Mouse (Mus musculus) brain, adult 2 months (tissue): Measurements from ENCODE around the gene Rims3.

Experiments
- DNase-seq: peaks from one replicate; pipeline ENCODE4 v3.0.0; 2011; ENCODE audit warnings: low read depth, low spot score

Gene Rims3

DNA sequence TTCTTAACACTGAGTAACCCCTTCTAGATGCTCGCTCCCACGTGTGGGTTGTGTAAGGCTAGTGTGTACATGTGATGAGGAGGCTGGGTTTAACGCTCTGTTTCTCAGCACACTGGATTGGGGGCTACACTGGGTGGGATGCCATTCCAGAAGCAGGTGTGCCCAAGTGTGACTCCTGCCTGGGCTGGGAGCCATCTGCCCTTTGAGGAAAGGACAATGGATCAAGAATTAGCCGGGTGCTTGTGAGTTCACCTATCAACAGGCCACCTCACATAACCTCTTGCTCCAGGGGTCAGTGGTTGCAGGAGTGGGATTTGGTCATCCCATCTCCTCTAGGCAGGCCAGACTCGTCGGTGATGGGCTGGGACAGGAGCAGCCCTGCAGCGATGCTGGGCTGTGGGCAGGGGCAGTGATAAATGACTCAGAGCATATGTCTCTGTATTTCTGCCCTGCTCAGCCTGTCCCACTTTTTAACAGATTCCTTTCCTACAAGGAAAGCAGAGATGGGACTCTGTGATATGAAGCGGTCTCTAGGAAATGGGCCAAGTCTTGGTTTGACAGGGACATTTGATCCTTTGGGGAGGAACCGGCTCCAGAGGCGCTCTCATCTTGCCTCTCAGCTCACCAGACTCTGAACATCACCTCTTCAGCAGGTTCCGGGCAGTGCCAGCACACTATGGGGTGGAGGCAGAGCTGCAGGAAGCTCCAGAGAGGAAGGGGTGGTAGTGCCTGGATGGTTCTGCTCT is 39.2 kb downstream of the Rims3 start:
- DNase-seq: peak; percentile 91

DNA sequence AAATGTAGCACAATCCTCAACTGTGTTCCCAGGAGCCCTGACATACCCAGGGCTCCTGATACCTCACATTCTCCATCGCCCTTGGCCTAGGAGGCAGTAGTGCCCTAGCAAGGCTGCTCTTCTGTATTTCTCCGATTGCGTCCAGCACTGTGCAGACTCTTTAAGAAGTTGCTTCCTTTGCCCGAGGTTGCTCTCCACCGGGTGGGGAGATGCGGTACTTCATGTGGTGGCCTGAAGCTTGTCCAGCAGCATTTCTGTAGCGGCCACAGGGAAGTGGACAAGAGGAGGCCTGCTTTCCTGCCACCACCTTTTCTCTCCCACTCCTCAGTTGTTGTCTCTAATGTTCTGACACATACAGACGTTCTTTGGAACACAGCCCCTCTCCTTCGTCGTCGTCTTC is 40.0 kb downstream of the Rims3 start:
- peak; percentile 29 for DNase-seq

DNA sequence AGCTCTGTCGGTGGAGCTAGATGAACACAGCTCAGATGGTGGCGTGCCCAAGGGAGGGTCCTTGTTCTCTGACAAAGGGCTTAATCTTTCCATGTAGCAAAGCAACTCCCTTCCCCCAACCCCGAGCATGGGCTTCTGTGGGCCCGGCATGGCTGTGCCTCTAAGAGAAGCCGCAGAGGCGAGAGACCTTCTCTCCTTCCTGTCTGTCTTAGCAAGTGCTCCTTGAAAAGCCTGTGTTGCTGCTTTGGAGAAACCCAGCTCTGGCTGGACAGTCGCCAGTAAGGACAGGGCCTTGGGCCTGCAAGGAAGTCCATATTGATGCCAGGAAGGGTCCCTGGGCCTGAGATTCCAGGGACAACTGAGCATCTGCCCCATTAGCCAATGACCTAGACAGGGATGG is 40.6 kb downstream of the Rims3 start:
- DNase-seq: no peak

DNA sequence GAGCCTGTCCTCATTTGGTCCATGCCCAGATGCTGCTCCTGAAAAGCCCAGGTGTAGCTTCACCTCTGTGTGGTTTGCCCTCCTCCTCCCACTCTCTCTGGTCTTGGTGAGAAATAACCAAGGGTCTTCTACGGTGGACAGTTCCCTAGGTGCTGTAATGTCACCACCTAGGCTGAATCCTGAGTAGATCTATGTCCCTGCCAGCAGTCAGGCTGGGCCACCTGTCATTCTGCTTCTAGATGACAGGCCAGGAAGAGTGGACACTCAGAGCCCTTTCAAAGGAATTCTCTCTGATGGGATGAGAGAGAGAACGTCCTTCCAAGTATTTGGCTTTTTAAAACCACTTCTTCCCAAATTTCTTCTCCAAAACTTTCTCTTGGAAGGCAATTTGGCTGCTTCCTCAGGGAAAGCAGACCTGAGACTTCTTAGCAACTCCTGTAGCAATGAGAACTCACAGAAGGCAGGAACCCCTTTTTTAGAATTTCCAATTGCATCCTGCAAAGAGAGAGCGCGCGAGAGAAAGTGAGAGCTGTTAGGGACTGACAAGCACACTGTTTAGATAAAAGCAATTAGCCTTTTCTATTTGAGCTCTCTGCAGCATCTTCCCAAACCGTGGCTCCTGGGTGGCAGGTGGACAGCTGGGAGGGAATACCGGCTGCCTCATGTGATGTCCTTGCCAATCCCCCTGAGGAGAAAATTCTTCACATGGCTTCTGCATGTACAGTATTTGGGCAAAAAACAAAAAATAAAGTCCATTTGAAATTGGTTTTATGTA is 41.4 kb downstream of the Rims3 start:
- DNase-seq: peak; percentile 61

DNA sequence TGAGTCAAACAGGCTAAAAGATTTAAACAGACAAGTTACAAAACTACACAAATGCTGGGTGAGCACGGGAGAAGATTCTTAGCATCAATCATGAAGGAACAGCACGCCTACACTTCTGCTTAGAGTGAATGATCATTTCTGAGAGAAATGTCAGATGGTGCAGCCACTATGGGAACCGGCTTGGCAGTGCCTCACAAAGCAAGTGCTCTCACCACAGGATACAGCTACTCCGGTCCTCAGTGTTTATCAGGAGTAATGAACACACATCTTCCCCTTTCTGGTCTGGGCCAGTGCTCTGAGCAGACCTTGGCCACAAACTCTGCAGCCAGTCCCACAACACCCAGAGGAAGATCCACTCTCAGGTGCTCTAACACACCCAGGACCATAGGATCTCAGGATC is 49.9 kb downstream of the Rims3 start:
- peak; percentile 67 for DNase-seq

DNA sequence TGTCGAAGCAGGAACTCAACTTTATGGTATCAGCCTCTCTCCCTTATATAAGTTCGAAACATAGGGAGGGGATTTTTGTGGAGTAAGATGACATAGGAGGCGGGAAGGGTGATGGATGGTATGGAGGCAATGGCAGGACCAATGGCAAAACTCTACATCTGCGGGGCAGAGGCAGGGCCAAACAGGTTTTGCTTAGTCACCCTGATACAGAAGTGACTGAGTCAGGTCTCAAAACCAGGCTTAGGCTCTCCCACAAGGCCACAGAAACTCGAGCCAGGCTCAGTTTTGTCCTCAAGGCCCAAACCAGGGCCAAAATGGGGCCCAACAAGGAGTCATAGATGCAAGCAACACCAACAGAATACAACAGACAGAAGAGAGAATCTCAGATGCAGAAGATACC is 51.0 kb downstream of the Rims3 start:
- no peak for DNase-seq

DNA sequence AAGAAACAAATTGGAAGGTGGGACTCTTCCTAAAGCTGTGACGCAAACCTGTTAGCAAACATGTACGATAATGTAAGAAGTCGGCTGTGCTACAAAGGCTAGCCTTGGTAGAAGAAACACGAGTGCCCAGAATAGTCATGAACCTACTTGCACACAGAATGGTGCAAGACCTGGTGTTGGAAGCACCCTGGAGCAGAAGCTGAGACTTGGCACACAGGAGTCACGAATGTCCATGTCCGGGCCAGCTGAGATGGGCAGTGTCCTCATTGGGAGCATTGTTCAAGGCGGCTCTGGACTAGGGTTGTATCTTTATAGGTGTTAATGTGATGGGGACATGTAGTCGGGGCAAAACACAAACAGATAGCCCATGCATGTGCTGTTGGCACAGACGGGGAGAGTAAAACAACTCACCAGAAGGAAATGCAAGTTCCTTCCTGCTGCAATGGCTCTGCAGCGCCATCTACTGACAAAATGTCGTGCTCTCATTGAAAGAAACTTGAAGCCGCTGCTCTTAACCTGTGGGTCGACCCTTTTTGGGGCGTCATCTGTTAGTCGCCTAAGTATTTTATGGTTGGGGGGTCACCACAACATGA is 55.0 kb downstream of the Rims3 start:
- peak; percentile 94 for DNase-seq

DNA sequence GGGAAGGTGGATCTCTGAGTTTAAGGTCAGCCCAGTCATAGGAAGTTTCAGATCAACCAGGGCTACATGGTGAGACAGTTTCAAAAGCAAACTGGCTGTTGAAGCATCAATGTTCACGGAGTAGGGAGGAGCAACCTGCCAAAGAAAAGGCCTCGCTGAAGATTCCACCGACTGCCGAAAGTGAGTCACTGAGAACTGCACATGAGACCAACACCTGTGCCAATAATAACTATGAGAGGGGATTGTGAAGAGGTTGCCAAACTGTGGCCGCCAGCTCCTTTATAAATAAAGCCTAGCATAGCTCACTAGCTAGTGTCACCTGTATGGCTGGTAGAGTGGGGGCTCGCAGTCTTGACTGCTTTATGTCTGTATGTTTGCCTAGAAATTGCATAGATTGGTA is 56.5 kb downstream of the Rims3 start:
- DNase-seq: no peak

DNA sequence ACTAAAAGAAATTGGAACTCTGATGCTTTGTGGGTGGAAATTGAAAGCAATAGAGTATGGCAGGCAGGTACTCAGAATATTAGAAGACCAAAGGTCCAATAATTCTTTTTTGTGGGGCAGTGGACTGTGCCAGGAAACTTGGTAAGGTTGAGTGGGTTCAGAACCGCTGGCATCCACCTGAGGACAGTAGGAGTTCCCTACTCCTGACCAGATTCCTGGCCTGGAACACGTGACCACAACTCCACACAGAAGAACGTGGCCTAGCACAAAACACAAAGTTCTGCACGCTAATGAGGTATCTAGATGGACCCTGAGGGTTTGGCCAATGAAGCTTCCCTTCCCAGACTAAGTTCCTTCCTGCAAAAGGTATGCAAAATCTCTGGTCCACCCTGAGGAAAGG is 58.2 kb downstream of the Rims3 start:
- no peak for DNase-seq

DNA sequence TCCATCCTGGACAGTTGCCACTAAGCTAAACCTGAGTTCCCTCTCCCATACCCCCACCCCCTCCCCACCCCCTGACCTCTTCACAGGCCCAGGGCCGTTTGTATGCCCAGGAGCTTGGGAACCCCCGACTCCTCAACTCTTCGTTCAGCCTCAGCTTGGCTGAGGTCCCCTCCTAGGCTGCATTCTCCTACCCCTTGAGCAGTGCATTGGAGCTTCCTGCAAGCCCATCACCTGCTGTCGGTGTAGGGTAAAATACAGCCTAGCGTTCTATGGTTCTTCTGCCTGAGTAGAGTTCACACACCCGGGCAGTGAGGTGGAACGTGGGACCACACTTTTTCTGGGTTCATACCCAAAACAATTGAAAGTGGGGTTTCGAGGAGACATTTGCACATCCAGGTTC is 58.8 kb downstream of the Rims3 start:
- no peak for DNase-seq

DNA sequence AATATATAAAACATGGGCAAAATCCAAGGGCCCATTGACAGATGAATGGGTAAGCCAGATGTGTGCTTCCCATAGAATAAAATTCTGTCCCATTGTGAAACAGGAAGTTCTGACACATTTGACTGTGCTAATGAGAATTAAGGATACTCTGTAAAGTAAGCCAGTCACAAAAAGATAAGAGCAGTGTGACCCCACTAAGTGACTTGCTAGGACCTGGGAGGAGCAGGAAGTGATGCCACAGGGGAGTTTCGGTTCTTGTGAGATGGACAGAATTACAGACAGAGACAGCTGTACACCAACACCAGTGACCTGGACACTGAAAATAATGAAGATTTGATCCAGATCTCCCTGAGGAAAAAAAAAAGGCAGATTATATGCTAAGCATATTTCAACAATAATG is 59.2 kb downstream of the Rims3 start:
- no peak for DNase-seq

DNA sequence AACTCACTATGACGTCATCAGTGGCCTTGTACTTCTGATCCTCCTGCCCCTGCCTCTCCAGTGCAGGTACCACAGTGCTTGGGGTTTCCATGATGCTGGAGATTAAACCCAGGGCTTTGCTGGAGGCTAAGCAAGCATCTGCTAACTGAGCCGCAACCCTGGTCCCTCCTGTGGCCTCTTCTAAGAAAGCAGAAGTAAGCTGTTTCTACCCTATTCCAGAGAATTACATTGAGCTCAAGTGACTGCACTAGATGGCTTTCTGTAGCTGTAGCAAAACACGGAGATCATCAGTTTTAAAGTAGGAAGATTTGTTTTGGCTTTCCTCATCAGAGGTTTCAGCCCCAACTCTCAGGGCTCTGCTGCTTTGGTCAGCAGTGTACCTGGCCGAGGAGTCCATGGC is 59.9 kb downstream of the Rims3 start:
- no peak for DNase-seq

DNA sequence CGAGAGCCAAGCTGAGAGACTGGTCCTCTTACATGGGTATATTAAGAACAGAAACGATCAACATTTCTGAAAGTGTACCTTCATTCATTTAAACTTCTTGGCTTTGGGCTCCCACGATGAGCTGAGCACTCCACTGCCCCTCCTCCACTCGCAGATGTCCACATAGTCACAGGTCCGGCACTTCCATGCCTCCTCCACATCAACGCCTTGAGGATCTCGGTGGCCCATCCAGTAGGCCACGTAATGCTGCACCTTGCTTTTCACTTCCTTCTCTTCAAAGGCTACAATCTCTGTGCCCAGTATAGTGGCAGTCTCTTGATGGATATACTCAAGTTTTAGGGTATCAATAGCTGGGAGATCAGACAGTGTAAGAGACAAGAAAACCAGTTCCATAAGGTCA is 66.8 kb downstream of the Rims3 start:
- DNase-seq: no peak

DNA sequence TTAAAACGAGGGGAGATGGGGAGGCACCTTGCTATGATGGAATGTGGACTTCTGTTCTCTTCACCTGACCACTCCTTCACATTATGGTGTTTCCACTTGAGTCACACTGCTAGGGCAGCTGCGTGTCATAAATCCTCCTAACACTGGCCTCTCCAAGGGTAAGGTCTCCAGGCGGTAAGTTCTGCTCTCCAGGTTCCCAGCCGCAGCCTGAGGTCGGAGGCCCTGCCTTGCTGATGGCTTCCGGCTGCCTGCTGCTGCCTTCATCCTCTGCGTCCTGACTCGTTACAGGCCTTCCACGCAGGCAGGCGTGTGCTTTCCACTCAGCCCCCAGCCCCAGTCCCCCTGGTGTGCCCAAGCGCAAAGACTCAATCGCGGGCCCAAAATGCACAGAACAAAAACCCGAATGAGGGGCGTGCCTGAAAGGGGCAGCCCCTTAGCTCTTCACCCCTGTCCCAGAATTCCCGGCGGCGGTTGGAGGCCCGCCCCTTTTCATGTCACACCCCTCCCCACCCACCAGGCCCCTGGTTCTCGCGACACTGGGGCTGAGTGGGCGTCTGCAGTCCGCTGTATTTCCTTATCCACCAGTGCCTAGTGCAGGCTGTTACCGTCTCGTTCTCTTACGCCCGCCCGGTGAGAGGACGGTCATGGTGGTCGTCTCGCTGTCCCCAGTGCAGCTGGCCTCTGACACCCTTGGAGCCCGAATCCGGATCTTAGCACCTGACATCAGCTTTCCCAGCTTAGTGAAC is 70.1 kb downstream of the Rims3 start, which contains the start of gene Exo5:
Gene Exo5, minus strand, starts transcription at position 464 of the 746 bp plus-strand sequence.
- DNase-seq: peak; percentile 94

DNA sequence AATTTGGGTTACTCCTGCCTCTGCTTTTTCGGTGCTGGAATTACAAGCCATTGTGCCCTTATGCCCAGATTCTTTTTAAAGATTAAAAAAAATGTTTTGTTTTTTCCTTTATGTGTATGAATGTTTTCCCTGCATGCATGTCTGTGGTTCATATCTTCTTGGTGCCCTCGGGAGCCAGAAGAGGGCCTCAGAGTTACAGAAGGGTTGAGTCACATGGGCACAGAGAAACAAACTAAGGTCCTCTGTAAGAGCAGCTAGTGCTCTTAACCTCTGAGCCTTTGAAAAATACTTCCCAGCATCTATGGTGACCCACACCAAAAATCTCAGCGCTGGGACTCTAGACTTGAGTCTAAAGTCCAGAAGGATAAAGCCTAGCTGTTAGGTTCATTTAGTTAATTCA is 70.8 kb downstream of the Rims3 start:
- DNase-seq: peak; percentile 82

DNA sequence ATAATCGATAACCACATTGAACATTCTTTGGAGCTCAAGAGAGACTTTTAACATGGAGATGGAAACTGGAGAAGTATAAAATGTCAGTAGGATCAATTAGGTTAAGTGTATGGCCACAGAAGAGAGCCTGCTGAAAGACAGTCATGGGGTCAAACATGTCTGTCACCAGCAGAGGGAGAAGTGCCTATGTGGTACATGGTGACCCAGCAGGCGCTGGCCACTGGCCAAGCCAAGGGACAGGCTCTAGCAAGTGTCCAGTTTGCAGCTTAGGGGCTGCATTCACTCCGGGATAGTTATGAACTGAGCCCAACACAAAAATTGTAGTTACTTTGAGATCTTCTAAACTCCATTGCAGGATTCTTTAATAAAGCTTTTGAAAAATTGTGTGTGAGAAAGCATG is 74.1 kb downstream of the Rims3 start:
- no peak for DNase-seq

DNA sequence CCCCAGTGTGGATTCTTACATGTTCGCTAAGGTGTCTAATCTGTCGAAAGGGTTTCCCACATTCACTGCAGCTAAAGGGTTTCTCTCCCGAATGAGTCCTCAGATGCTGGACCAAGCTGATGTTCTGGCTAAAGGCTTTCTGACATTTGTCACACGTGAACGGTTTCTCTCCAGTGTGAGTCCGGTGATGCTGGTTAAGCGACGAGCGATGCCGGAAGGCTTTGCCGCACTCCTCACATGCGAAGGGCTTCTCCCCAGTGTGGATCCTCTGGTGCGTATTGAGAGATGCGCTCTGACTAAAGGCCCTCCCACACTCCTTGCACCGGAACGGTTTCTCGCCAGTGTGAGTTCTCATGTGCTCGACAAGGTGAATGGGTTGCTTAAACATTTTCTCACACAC is 76.1 kb downstream of the Rims3 start:
- no peak for DNase-seq

DNA sequence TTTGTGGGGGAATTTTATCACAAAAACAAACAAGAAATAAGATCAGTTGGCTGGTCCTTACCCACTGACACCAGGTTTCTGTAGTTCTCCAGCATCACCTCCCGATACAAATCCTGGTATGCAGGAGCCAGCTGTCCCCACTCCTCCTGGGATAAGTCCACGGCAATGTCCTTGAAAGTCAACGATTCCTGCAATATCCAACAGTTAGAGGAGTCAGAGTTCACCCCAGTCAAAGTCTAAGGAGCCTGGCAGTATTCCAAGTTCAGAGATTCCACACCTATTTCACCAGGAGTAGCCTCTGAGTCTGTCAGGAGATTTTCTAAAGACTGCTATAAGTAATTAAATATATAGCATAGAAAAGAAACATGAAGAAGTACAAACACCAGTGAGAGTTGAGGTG is 80.4 kb downstream of the Rims3 start:
- no peak for DNase-seq
